Mouse (Mus musculus): ENCODE measurements around the gene Tns1. TPM values are rescaled to one million over a fixed set of nuclear protein-coding genes. Genes with fewer than 3 reads are reported as not detected.

Tns1 gene
- polyA plus RNA-seq, 1 experiment: 6.5 TPM

- peak overlapping the region; percentile 41 for H3K4me3 ChIP-seq (ENCODE audit: low read depth, low read length)
- no peaks in the 10 kb centered on the region for H3K4me1 ChIP-seq (ENCODE audit: control insufficient read depth, insufficient read depth, low read length)
- TF ChIP-seq POLR2A (IDR thresholded peaks at IDR 0.05; ENCODE audit: insufficient read depth, low read length) (no peak), EP300 (IDR thresholded peaks at IDR 0.05; ENCODE audit: insufficient read depth, low read depth, low read length) (no peak), CTCF (IDR thresholded peaks at IDR 0.05; ENCODE audit: low read depth, low read length) (no peak)
- no peaks in the 10 kb centered on the region for H3K9me3 ChIP-seq (replicated peaks; ENCODE audit: control insufficient read depth, insufficient read depth, low read length, poor library complexity, severe bottlenecking)
- no peaks in the 10 kb centered on the region for H3K36me3 ChIP-seq (ENCODE audit: control insufficient read depth, insufficient read depth, low read length, poor library complexity, severe bottlenecking)
- no peak overlapping the region for H3K27ac ChIP-seq (ENCODE audit: insufficient read depth, low read length)
- 0 out of 2 replicates have a peak overlapping the region, but pooled peaks have one; percentile 33 for H3K9ac ChIP-seq (ENCODE audit: low read depth, poor library complexity, severe bottlenecking)
- H3K27me3 ChIP-seq (ENCODE audit: control insufficient read depth, insufficient read depth, low read length, poor library complexity, severe bottlenecking): no peaks in the 10 kb centered on the region
Observed at GRCm38 (mm10) chr1:74068366-74069084, 55.7 kb downstream of the Tns1 start.

GRCm38 (mm10) chr1:74067866-74068265 lies 56.4 kb downstream of the Tns1 start:
- H3K9ac ChIP-seq (ENCODE audit: low read depth, poor library complexity, severe bottlenecking): no peak overlapping the region
- no peak for TF ChIP-seq CTCF (IDR thresholded peaks at IDR 0.05; ENCODE audit: low read depth, low read length)
- TF ChIP-seq EP300 (IDR thresholded peaks at IDR 0.05; ENCODE audit: insufficient read depth, low read depth, low read length): no peak
- TF ChIP-seq POLR2A (IDR thresholded peaks at IDR 0.05; ENCODE audit: insufficient read depth, low read length): no peak
- H3K36me3 ChIP-seq (ENCODE audit: control insufficient read depth, insufficient read depth, low read length, poor library complexity, severe bottlenecking): no peaks in the 10 kb centered on the region
- no peaks in the 10 kb centered on the region for H3K4me1 ChIP-seq (ENCODE audit: control insufficient read depth, insufficient read depth, low read length)
- peak overlapping the region; percentile 41 for H3K4me3 ChIP-seq (ENCODE audit: low read depth, low read length)
- no peaks in the 10 kb centered on the region for H3K9me3 ChIP-seq (replicated peaks; ENCODE audit: control insufficient read depth, insufficient read depth, low read length, poor library complexity, severe bottlenecking)
- no peak overlapping the region for H3K27ac ChIP-seq (ENCODE audit: insufficient read depth, low read length)
- H3K27me3 ChIP-seq (ENCODE audit: control insufficient read depth, insufficient read depth, low read length, poor library complexity, severe bottlenecking): no peaks in the 10 kb centered on the region

- Histone ChIP-seq H3K4me1 (ENCODE audit: control insufficient read depth, insufficient read depth, low read length) (no peaks in the 10 kb centered on the region), H3K27me3 (ENCODE audit: control insufficient read depth, insufficient read depth, low read length, poor library complexity, severe bottlenecking) (no peaks in the 10 kb centered on the region), H3K9ac (ENCODE audit: low read depth, poor library complexity, severe bottlenecking) (no peak overlapping the region), H3K27ac (ENCODE audit: insufficient read depth, low read length) (no peak overlapping the region), H3K9me3 (replicated peaks; ENCODE audit: control insufficient read depth, insufficient read depth, low read length, poor library complexity, severe bottlenecking) (no peaks in the 10 kb centered on the region), H3K36me3 (ENCODE audit: control insufficient read depth, insufficient read depth, low read length, poor library complexity, severe bottlenecking) (no peaks in the 10 kb centered on the region), H3K4me3 (ENCODE audit: low read depth, low read length) (no peak overlapping the region)
- no peak for TF ChIP-seq EP300 (IDR thresholded peaks at IDR 0.05; ENCODE audit: insufficient read depth, low read depth, low read length)
- no peak for TF ChIP-seq POLR2A (IDR thresholded peaks at IDR 0.05; ENCODE audit: insufficient read depth, low read length)
- TF ChIP-seq CTCF (IDR thresholded peaks at IDR 0.05; ENCODE audit: low read depth, low read length): no peak
Observed at GRCm38 (mm10) chr1:74066576-74066975, 57.7 kb downstream of the Tns1 start.

- Histone ChIP-seq H3K4me1 (ENCODE audit: control insufficient read depth, insufficient read depth, low read length) (no peaks in the 10 kb centered on the region), H3K27me3 (ENCODE audit: control insufficient read depth, insufficient read depth, low read length, poor library complexity, severe bottlenecking) (no peaks in the 10 kb centered on the region)
Observed at GRCm38 (mm10) chr1:74066061-74066460, 58.2 kb downstream of the Tns1 start.

GRCm38 (mm10) chr1:74060046-74060445 lies 64.2 kb downstream of the Tns1 start:
- Histone ChIP-seq H3K36me3 (ENCODE audit: control insufficient read depth, insufficient read depth, low read length, poor library complexity, severe bottlenecking) (no peaks in the 10 kb centered on the region), H3K9ac (ENCODE audit: low read depth, poor library complexity, severe bottlenecking) (no peak overlapping the region), H3K4me3 (ENCODE audit: low read depth, low read length) (no peak overlapping the region), H3K27me3 (ENCODE audit: control insufficient read depth, insufficient read depth, low read length, poor library complexity, severe bottlenecking) (no peaks in the 10 kb centered on the region), H3K27ac (ENCODE audit: insufficient read depth, low read length) (no peak overlapping the region), H3K4me1 (ENCODE audit: control insufficient read depth, insufficient read depth, low read length) (peaks cover 4% of the 10 kb centered on the region), H3K9me3 (replicated peaks; ENCODE audit: control insufficient read depth, insufficient read depth, low read length, poor library complexity, severe bottlenecking) (no peaks in the 10 kb centered on the region)
- no peak for TF ChIP-seq EP300 (IDR thresholded peaks at IDR 0.05; ENCODE audit: insufficient read depth, low read depth, low read length)
- TF ChIP-seq POLR2A (IDR thresholded peaks at IDR 0.05; ENCODE audit: insufficient read depth, low read length): no peak
- no peak for TF ChIP-seq CTCF (IDR thresholded peaks at IDR 0.05; ENCODE audit: low read depth, low read length)

More at GRCm38 (mm10) chr1:74066061-74066460, 58.2 kb downstream of the Tns1 start:
- H3K27ac ChIP-seq (ENCODE audit: insufficient read depth, low read length): no peak overlapping the region
- no peaks in the 10 kb centered on the region for H3K9me3 ChIP-seq (replicated peaks; ENCODE audit: control insufficient read depth, insufficient read depth, low read length, poor library complexity, severe bottlenecking)
- H3K4me3 ChIP-seq (ENCODE audit: low read depth, low read length): no peak overlapping the region
- H3K36me3 ChIP-seq (ENCODE audit: control insufficient read depth, insufficient read depth, low read length, poor library complexity, severe bottlenecking): no peaks in the 10 kb centered on the region
- TF ChIP-seq EP300 (IDR thresholded peaks at IDR 0.05; ENCODE audit: insufficient read depth, low read depth, low read length) (no peak), CTCF (IDR thresholded peaks at IDR 0.05; ENCODE audit: low read depth, low read length) (no peak), POLR2A (IDR thresholded peaks at IDR 0.05; ENCODE audit: insufficient read depth, low read length) (no peak)
- no peak overlapping the region for H3K9ac ChIP-seq (ENCODE audit: low read depth, poor library complexity, severe bottlenecking)

GRCm38 (mm10) chr1:74059552-74059951 lies 64.7 kb downstream of the Tns1 start:
- peaks cover 4% of the 10 kb centered on the region for H3K4me1 ChIP-seq (ENCODE audit: control insufficient read depth, insufficient read depth, low read length)

More at GRCm38 (mm10) chr1:74059552-74059951, 64.7 kb downstream of the Tns1 start:
- H3K27me3 ChIP-seq (ENCODE audit: control insufficient read depth, insufficient read depth, low read length, poor library complexity, severe bottlenecking): no peaks in the 10 kb centered on the region
- H3K27ac ChIP-seq (ENCODE audit: insufficient read depth, low read length): no peak overlapping the region
- no peak overlapping the region for H3K4me3 ChIP-seq (ENCODE audit: low read depth, low read length)
- no peaks in the 10 kb centered on the region for H3K9me3 ChIP-seq (replicated peaks; ENCODE audit: control insufficient read depth, insufficient read depth, low read length, poor library complexity, severe bottlenecking)
- TF ChIP-seq POLR2A (IDR thresholded peaks at IDR 0.05; ENCODE audit: insufficient read depth, low read length) (no peak), CTCF (IDR thresholded peaks at IDR 0.05; ENCODE audit: low read depth, low read length) (no peak), EP300 (IDR thresholded peaks at IDR 0.05; ENCODE audit: insufficient read depth, low read depth, low read length) (no peak)
- no peak overlapping the region for H3K9ac ChIP-seq (ENCODE audit: low read depth, poor library complexity, severe bottlenecking)
- H3K36me3 ChIP-seq (ENCODE audit: control insufficient read depth, insufficient read depth, low read length, poor library complexity, severe bottlenecking): no peaks in the 10 kb centered on the region

All from ES-Bruce4 (cell line).